Mouse (Mus musculus): Measurements from ENCODE around the gene Rasgef1b.

Rasgef1b gene

GRCm38 (mm10) chr5:99701811-99702210 lies 27.1 kb downstream of the Rasgef1b start:
- DNase-seq: no peak

DNA sequence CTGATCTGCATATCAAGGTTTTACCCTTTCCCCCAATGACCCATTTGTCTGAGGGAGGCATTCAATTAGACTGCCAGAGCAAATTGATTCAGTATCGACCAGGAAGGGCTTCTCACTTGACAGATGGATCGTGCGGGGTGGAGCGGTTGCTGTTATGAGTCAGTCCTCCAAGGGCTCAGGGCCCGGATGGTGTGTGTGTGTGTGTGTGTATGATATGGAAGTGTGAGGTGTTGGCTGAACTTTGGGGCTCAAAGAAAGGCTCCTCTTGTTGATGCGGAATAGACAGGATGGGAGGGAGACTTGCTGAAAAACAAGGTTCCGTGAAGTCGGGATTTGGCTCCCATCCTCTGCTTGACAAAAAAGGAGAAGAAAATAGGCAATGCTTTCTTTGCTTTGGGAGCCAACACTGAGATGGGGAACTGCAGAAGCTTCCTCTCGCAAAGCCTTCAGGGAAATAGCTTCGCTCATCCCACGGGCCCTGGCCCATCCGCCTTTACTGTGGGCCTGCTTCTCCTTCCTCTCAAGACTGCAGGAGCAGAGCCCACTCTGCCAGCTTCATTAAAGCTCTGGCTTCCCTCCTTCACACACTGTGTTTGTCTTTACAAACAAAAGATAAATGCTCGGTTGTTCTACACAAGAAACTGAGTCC lies 34.0 kb downstream of the Rasgef1b start:
- peak; percentile 30 for DNase-seq

GRCm38 (mm10) chr5:99689909-99690308 lies 39.0 kb downstream of the Rasgef1b start:
- no peak for DNase-seq

DNA sequence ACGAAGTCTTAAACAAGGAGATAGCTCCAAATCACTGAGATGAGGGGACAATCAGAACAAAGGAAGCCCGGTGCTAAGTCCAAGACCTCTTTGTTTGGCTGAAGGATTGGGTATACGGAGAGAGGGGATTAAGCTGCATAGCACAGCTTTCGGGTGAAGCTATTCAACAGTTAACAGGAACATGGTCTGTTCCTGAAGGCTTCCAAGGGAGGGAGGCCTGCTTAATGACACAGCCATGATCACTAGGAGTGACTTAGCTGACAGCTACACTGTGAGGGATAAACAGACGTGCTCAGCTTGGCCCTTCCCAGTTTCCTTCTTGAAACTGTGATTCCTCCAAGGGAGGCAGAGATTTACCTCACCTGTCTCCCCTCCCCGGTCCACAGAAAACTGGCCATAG lies 41.0 kb downstream of the Rasgef1b start:
- DNase-seq: no peak

DNA sequence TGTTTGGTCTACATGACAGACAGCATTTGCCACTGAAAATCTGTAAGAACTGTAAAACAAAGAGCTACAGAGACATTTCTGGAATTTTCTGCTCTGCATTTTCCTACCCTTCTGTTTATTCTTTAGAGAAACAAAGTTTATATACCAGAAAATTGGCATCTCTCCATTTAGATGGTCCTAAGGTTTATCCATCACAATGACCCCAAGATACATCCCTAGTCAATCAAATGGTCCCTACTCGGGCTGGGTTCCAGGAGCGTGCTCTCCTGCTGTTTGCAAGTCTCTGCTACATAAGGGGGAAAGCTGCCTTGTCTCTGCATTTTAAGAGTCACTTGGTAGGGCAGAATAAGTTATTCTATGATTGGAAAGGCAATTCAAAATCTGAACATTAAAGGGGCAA lies 44.8 kb downstream of the Rasgef1b start:
- no peak for DNase-seq

DNA sequence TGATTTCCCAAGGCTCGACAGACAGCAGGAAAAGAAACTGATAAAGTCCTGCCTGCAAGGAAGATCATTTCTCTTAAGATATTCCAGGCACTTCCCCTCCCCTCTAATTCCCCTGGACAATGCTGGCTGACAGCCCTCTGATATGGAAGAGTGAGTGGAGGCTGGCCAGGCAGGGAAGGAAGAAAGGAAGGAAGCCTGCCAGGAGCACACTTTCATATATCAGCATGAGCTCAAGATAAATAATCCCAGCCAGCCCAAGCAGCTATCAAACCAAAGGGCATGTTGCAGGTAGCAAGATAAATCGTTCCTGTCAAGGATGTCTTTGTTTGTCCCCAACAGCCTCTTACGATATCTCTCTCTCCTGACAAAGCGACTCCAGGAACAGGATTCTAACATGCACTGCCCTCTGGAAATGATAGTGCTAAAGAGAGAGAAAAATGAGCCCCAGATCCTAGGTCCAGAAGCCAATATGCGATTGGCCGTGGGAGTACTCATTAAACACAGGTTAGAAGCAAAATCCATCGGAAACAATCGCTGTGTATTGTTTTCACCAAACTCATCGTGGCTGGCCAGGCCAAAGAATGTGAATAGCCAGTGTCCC lies 58.8 kb downstream of the Rasgef1b start:
- no peak for DNase-seq

- no peak for DNase-seq
Observed at GRCm38 (mm10) chr5:99656024-99656423, 72.8 kb downstream of the Rasgef1b start.

- DNase-seq: no peak
Observed at GRCm38 (mm10) chr5:99652931-99653330, 75.9 kb downstream of the Rasgef1b start.

DNA sequence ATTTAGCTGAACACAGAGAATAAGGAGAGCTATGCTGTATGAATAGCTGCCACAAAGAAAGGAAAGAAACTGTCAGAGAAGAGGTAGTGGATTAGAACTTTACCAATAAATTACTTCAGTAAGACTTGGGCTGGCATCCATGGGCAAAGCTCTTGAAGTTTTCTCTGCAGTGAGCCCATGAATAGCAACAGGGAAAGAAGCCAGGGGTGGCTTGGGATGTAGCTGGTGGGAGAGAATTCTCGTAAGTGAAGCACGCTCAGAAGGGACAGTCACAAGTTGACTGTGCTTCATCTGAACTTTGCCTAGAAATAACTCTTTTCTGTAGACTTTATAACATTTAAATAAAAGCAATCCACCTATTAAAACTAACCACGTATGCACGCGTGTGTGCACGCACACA lies 87.5 kb downstream of the Rasgef1b start:
- no peak for DNase-seq

GRCm38 (mm10) chr5:99636575-99636974 lies 92.3 kb downstream of the Rasgef1b start:
- DNase-seq: no peak

DNA sequence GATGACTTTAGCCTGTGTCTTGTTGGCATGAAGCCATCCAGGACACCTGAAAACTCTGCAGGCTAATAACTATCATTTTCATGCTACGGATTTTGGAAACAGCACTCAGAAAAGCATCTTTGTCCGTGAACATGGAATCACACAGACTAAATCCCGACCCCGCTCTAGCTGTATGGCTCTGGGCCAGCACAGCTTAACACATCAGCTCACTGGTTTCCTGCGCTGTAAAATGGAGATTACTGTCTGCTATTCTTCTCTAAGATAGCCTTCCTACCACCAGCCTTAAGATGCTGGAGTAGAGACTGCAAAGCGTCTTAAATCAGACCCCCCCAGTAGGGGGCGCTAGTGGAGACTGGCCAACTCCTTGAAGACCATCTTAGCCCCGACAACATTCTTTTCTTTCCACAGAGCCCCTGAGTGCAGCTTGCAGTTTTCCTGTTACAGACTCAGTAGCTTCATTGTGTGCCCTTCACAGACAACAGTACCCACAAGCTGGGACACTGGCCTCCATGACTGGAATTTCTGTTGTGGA lies 94.8 kb downstream of the Rasgef1b start:
- DNase-seq: no peak

DNA sequence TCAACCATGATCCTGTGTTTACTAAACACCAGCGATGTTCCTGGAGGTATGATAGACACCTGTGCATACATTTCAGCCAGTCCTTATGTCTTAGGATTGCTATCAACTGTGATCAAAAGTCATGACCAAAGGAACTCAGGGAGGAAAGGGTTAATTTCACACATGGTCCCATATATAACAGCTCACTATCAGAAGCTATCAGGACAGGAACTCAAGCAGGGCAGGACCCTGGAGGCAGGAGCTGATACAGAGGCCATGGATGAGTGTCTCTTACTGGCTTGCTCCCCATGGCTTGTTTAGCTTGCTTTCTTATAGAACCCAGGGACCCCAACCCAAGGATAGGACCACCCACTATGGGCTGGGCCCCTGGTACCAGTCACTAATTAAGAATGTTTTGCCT lies 95.3 kb downstream of the Rasgef1b start:
- no peak for DNase-seq

- DNase-seq: no peak
Observed at GRCm38 (mm10) chr5:99632649-99633310, 96.1 kb downstream of the Rasgef1b start.

DNA sequence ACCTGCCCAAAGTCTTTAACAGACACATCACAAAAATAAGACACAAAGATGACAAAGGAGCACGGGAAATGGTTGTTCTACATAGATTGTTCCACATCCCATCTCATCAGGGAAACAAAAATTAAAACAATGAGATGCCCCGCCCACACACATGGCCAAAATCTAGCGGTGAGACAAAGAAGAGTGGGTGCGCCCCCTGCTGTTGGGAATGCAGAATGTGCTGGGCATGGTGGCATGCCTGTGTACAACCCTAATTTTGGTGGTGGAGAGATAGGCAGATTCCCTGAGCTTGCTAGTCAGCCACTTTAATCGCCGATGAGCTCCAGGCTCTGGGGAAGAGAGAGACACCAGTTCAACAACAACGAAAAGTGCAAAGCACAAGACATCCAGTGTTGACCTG lies 98.8 kb downstream of the Rasgef1b start:
- DNase-seq: no peak

DNA sequence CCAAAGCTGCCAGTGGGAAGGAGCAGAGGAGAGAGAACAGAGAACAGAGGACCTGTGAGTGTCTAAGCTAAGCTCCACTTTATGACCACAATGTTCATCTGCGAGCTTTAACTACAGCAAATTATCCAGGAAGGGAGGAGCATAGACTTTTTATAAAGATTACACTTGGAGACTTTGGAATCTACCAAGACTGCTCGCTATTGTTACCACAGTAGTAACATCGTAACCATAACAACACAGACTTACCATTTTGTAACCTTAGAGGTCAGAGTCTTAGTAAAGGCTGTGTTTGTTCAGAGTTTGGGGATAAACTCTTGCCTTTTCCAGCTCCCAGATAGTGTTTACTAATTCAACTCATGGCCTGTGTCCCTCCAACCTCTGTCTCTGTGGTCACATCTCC lies 103.3 kb downstream of the Rasgef1b start:
- no peak for DNase-seq

- DNase-seq: no peak
Observed at GRCm38 (mm10) chr5:99620771-99621170, 108.1 kb downstream of the Rasgef1b start.

DNA sequence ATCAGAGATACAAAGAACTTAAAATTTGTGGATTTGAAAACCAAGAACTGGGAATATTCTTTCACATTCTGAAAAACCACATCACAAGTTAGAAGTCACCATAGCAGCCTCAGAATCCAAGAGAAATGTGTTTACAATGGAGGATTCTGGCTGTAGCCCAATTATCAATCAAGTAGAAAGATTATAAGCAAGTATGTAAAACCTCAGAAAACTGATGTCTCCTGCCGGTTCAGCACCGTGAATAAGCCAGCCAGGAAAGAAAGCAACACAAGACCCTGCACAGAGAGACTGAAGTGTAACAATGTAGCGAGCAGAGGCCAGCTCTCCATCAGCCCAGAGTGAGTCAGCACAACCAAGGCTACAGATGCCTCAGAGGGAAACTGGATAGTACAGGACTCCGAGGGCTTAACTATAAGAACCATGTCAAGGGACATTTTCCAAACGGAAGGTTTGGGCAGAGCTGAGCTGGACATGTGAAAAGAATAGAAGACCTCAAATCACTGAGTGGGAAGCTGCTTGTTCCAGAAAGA lies 111.5 kb downstream of the Rasgef1b start:
- DNase-seq: peak; percentile 26

- peak; percentile 67 for DNase-seq
Observed at GRCm38 (mm10) chr5:99613321-99614118, 115.3 kb downstream of the Rasgef1b start.

GRCm38 (mm10) chr5:99607602-99608001 lies 121.3 kb downstream of the Rasgef1b start:
- DNase-seq: no peak

DNA sequence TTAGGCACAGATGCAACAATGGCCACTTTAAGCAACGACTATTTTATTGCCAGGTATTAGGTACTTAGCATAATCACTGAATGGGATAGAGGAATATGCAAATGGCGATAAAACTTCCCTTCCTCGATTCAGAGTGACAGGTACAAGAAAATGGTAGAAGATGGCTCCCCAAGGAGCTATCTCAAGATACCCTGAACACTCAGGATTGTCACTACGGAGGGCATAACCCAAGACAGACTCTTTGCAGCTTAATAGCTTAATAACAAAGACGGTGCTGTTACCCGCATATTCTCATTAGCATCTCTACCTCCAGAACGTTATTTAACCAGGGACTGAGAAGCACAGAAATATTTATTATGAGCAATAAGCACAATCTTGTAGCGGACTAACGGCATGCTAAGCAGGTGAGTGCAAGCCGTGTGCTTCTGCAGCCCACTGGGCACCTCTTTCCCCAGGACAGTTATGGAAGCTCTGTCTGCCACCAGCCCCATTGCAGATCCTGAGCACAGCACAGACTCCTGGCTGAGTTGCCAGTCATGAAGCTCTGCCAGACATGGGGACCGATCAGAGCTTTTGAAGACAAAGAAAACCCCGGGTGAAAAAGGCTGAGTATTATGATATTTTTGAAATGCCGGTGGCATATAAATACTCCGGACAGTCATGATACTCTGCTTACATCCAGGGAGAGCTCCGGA lies 122.6 kb downstream of the Rasgef1b start:
- no peak for DNase-seq

DNA sequence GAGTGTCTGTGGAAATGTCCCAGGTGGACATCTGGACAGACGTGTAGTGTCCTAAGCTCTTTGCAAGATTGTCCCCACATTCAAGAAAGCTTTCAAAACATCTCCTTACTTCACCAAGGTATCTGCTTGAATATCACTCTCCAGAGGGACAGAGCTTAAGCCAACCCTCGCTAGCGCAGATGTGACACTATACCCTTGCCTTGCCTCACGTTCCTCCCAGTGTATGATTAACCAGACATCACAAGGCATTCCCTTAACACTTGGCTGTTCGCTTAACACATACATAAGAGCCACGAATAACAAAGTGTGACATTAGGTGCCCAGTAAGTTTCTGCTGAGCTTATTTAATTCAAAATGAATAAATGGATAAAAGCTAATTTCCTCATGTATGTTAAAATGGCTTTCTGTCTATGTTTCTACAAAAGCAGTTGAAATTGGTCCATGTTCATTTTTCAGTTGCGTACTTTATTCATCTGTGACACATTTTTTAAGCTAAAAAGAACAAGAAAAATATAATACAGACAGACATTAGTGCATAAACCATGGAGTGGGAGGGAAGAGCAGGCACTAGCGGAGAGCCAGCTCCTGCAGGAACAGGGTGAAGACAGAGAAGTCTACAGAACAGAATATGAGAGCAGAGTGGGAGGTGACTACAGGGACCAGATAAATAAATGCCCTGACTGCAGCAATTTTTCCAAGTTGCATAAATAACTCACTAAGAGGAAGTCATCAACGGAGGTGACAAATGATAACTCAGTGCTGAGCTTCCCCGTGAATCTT lies 126.4 kb downstream of the Rasgef1b start:
- no peak for DNase-seq

DNA sequence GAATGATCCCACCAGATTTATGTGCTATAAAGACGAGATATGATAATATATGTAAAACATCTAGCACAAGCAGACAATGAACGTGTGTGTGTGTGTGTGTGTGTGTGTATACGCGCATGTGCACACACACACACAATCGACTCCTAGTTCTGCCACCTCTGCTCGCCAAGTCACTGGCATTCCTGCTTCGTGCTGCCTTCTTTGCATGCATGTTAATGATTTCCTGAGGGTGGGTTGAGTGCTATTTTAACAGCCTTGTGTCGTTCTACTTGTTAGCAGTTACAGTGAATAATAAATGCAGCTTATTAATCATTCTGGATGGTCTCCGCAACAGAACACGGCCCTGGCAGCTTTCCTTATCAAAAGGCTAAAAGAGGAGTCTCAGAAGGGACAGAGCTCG lies 129.5 kb downstream of the Rasgef1b start:
- no peak for DNase-seq

All from embryo, embryonic 11 days (tissue).